ENCODE assay signal across 1 mouse cellular context in genomic region chr7:88425744-88426143, GRCm38 (mm10).
TF ChIP-seq lines count a peak whose summit lies in the region.

No protein-coding gene starts in this region.

TF ChIP-seq in MEL, 35 proteins besides CTCF, POLR2A, EP300 and RAD21 (continued from another document):
- TF ChIP-seq TCF12 (IDR thresholded peaks at IDR 0.05; ENCODE audit: low read depth, low read length) (peak; percentile 57; the same call in 1 of the 2 replicates), KAT2A (conservative IDR thresholded peaks at IDR 0.05; ENCODE audit: low read depth, low read length) (no peak), MEF2A (IDR thresholded peaks at IDR 0.05; ENCODE audit: extremely low read depth, insufficient replicate concordance, low read depth, low read length, poor library complexity, severe bottlenecking) (no peak), HCFC1 (IDR thresholded peaks at IDR 0.05; ENCODE audit: low read depth, low read length) (no peak), E2F4 (IDR thresholded peaks at IDR 0.05; ENCODE audit: borderline replicate concordance, low read depth, low read length) (no peak), ZNF384 (IDR thresholded peaks at IDR 0.05; ENCODE audit: low read depth, low read length) (no peak; the same call in 1 of the 2 replicates), POLR2AphosphoS2 (IDR thresholded peaks at IDR 0.05; ENCODE audit: low read length) (no peak), CHD2 (IDR thresholded peaks at IDR 0.05; ENCODE audit: low read length) (no peak), NELFE (IDR thresholded peaks at IDR 0.05; ENCODE audit: low read depth, low read length) (no peak), ZKSCAN1 (IDR thresholded peaks at IDR 0.05; ENCODE audit: low read depth, low read length) (no peak), GABPA (IDR thresholded peaks at IDR 0.05; ENCODE audit: low read depth, low read length) (no peak), ZC3H11A (IDR thresholded peaks at IDR 0.05; ENCODE audit: low read depth, low read length) (no peak), MAFK (IDR thresholded peaks at IDR 0.05; ENCODE audit: borderline replicate concordance, low read depth, low read length) (no peak), MAX (IDR thresholded peaks at IDR 0.05; ENCODE audit: low read length) (no peak), UBTF (IDR thresholded peaks at IDR 0.05; ENCODE audit: borderline replicate concordance, insufficient read depth, low read depth, low read length) (no peak)
